Mouse (Mus musculus) left cerebral cortex, postnatal 10 days (tissue): ENCODE measurements at regions not wholly inside any gene's neighbourhood (a gene's known extent, or its start where the extent isn't known, plus 50 kb on each side); places are given as distances from the start of the nearest gene placed in this dataset.
A peak's percentile ranks its signal among the peaks of the same experiment; 100 is the strongest.

Experiments
- DNase-seq, 2 experiments: peaks; one replicate each; pipeline ENCODE4 v3.0.0; 2021 to 2022; ENCODE audit warnings: low spot score in 2 of 2, mixed read lengths in 1 of 2; ENCODE audit errors: extremely low spot score in 1 of 2
- intact Hi-C: fragments of 180-260 bp; cut with DNase I; formaldehyde crosslinking; loops from one replicate; pipeline ENCODE4 v1.15.1; 2025

DNA sequence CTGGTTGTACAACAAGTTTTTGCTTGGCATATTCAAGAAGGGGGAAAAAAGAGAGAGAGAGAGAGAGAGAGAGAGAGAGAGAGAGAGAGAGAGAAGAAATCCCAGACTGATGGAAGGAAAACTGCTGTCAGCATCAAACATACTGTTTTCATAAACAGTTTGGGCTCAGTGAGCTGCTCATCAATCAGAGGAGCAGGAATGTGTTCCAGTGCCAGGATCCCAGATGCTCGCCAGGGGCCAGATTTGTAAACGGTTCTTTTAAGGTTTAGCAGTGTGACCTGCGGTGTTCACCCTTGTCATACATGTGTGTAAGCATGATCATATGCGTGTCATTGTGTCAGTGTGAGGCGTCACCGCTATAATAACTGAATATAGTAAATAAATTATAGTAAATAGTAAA is 320.5 kb downstream of the Slc4a3 start:
- intact Hi-C loops, result loop anchor here (10.0 kb wide), 1 partner anchor 202 kb away; no protein-coding TSS in a partner anchor
- no peak for DNase-seq

DNA sequence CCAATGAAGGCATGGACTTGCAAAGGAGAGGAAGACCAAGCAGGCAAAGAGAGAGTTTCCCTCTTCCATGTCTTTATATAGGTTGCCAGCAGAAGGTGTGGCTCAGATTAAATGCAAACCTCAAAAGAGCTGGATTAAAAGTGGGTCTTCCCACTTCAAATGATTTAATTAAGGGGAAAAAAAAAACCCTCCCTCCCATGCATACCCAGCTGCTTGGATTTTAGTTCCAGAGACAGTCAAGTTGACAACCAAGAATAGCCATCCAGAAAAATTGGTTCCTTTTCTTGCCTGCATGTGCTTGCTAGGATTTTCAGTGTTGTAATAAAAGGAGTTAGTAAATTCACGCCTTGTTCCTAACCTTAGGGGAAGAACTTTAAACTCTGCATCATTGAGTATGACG is 323.3 kb downstream of the Slc4a3 start:
- intact Hi-C loops, result loop anchor here (10.0 kb wide), 1 partner anchor 205 kb away; no protein-coding TSS in a partner anchor
- DNase-seq, result peak in 1 of 2 experiments; percentile 17

DNA sequence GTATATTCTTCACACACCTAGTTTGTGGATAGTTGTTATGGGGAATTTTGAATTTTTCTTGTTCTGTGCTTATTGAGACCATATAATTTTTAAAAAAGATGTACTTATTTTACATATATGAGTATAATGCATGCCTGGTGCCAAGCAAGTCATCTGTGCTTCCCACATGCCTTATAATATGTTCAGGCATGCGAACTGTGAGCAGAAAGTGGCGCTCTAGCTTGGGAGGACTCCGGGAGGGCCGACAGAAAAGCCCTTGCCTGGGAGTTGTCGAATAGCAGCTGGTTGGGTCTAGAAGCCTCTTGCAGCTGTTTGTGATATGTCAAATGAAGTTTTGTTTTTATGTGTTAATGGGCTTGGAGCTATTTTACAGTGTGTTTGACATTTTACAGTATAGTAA is 323.8 kb downstream of the Slc4a3 start:
- no peak for DNase-seq
- intact Hi-C loops, result loop anchor here (10.0 kb wide), 2 partner anchors 125 to 205 kb away; no protein-coding TSS in a partner anchor

DNA sequence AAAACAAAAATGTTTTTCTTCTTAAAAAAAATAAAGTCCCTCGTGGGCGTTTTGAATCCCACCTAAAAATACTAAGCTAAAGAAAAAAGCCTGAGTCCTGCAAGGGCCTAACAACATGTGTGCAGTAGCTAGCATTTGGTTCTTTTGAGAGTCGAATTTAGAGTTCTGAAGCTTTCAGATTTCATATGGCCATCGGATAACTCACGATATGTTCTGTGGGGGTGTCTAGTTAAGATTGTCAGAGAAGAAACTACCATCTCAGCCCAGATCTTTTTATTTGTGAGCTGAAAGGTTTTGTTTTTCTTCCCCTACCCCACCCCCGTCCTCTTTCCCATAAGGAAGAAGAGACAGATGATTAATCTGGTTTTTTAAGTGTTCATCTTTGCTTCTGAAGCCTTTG is 327.8 kb downstream of the Slc4a3 start:
- DNase-seq, result no peak
- intact Hi-C loops, result loop anchor here (10.0 kb wide), 1 partner anchor 121 kb away; no protein-coding TSS in a partner anchor

DNA sequence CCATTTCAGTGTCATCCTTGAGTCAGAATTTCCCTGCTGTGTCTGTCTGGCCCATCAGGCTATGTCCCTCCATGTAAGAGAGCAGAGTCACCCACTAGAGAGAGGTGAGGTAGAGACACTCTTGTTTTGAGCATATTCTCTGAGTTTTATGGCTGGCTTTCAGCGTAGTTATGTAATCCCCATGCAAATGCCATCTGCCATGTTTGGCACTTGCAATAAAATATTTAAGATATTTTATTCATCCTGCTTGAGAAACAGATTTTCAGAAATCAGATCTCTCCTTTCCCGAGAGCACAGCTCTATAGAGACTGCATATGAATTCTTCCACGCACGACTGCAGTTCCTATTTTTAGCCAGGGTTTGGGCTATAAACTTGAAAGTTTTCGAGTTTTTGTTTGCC is 331.1 kb downstream of the Slc4a3 start:
- peak in 1 of 2 experiments; percentile 56 for DNase-seq
- intact Hi-C loops, result loop anchor here (10.0 kb wide), 1 partner anchor 118 kb away; no protein-coding TSS in a partner anchor

DNA sequence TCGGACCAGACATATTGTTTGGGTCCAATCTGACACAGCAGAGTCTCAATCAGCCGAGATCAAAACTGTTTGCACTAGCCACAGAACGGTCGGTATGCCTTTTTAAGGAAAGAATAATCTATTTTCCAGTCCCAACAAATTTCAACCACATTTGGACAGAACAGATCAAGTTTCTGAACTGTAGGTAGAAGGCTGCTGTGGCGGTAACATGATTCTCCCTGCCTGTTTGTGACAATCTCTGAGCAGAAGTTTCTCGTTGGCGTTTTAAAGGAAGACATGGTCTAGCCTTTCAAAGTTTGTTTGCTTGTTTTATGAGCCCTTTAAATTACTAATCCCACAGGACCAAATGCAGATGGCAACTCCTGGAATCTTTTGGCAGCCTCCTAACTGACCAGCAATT is 339.6 kb downstream of the Slc4a3 start:
- no peak for DNase-seq
- intact Hi-C loops, result no loop called here

DNA sequence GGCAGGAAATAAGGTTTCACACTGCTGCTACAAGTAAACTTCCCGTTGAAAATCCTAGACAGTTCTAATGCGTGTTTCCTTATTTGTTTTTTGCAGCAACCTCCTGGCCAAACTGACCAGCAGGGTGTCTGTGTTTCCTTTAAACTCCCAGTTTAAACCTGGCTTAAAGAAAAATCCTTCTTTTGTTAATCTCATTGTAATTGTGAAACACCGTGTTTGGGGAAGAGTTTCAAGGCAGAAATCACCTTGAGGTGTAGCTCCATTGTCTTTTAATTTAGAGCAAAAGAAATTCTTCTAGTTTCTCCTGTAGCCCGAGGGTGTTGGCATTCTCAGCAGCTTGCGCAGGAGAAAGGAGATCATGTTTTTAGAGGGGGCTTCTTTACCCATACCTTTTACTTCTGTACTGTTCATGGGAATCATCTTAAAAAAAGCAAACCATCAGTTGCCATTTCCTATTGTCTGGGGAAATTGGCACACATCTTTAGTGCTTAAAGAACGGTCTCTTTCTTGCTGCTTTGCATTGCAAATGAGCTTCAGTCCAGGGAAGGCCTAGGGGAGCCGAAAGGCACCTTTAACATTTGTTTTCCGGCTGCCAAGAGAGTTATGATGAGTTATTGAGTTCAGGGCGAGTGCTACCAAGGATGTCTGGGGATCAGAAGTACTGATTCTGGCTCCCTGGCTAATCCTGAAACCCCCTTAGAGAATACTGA is 342.6 kb downstream of the Slc4a3 start:
- no peak for DNase-seq
- intact Hi-C loops, result no loop called here

DNA sequence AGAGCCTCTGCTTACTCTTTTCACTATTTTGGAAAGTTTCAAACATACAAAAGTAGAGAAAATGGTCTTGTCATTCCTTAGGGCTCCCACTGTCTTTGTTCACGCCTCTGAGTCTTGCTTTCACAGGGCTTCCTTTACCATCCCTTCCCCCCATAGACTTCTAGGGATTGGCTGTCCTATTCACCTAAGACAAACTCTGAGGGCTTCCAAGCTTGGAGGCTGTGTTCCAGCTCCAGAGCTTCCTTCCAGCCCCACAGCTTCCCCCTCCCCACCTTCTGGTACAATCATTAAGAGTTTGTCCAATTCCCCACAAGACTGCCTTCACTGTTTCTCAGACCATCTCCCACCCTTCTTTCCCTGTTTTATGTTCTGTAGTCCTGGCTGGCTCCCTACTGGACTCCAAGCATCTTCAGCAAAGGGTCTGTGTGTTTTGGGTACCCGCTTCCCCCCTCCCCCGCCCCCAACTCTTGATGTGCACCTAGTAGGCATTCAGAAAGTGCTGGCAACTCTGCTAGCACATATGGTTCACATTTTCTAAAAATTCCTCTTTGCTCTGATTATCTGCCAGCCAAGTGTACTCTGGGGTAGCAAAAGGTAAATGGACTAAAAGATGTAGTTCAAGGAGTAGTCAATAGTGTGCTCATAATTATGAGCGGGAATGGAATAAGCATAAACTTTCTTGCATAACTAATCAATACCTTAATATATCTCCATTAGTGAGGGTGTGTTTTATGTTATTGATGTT is 344.0 kb downstream of the Slc4a3 start:
- no peak for DNase-seq
- intact Hi-C loops, result no loop called here

DNA sequence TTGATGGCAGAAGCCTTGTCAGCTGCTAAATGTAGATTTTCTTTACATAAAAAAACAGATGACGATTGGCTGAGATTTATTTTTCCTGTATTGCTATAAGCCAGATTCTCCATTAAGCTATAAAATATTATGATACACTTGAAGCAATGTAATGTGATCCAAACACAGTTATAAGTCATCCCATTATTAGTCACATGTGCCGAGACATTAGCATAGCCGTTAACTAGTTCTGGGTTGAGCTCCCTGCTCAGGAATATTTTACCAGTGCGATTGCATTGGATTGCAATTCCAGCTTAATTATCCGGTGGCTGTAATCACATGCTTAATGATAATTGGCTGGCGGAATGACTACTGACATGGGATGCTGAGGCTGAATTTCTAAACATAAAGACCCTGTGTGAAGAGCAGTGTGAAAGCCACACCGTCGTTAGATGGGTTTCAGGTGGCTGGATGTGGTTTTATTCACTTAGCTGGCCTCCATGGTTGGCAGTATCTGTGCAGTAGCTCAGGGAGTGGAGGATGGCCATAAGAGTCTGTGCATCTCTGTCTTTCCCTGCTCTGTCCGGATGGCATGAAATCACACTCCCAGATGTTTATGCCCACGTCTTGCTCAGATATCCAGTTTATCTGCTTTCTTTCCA is 344.7 kb downstream of the Slc4a3 start:
- intact Hi-C loops, result no loop called here
- no peak for DNase-seq

DNA sequence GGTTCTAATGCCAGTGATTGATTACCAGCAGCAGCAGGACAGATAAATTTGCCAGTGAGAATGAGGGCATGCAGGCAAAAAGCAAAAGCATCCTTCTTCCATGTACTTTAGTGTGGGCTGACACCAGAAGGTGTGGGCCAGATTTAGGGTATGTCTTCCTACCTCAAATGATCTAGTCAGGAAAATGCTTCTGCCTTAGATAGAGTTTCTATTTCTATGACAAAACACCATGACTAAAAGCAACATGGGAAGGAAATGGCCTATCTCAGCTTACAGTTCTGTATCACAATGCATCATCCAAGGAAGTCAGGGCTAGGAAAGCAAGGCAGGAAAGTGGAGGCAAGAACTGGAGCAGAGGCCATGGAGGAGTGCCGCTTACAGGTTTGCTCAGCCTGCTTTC is 349.5 kb downstream of the Slc4a3 start:
- no peak for DNase-seq
- intact Hi-C loops, result no loop called here

DNA sequence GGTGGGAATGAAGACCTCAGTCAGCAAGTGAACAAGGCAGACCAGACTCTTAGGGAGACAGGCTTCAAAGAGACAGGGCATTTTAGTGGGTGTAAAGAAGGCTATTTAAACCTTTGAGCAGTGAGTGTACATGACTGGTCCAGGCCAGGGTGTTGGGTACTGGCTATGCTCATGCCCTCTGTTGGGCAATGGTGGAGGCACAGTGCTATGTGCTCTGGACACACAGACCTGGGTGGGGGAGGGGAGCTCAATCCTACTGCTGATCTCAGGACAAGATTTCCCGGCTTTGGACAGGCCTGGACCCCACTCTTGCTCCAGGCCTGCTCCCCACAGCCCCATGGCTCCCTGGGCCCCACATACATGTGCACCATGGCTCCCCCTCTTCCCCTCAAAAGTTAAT is 355.1 kb downstream of the Slc4a3 start:
- DNase-seq, result peak in 1 of 2 experiments; percentile 24
- intact Hi-C loops, result no loop called here

DNA sequence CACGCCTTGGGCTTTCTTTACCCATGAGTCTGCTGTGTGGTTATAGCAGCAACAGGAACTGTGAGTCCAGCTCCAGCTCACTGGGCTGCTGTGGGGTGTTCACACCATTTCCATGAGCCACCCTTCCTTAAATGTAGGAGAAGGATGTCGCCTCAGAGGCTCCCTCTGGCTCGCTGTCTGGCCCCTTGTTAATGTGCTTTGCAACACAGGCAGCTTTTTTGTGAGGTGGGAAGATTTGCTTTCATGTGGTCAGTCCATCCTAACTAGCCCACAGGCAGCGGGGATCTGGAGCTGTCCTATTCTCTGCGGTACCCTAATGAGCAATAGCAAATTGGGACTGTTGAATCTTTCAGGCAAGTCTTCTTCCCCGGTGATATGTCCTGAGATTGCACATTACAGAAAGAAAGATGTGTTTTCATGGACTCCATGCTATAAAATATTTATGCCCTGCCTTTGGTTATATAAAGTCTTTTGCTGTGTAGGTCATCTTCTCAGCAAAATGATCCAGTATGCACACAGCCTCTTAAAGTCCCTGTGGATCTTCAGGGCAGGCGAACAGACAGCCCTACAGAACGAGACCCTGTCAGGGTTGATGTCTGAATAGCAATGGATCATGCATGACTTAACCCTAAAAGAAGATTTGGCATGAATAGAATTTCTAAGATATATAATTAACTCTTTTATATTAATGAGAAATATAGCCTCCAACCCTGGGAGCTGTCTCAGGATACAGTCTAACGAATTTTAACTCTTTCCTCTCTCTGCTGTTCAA is 359.8 kb downstream of the Slc4a3 start:
- intact Hi-C loops, result no loop called here
- no peak for DNase-seq

DNA sequence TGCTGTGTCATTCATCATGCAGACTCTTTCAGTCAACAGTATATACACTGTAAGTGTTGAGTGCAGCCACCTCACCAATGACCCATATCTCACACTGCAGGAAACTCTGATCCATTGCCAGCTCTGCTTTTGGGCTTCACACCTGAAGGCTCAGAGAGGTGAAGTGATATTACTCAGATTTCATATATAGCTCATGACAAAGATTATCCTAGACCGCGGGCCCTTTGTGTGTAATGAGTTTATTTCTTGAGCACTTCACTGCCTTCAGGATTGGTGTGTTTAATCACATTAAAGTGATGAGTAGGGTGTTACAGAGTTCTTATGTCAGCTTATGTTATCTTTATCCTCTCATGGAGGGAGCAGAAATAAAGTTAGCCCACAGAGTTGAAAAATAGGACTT is 369.2 kb downstream of the Slc4a3 start:
- intact Hi-C loops, result no loop called here
- DNase-seq, result no peak

DNA sequence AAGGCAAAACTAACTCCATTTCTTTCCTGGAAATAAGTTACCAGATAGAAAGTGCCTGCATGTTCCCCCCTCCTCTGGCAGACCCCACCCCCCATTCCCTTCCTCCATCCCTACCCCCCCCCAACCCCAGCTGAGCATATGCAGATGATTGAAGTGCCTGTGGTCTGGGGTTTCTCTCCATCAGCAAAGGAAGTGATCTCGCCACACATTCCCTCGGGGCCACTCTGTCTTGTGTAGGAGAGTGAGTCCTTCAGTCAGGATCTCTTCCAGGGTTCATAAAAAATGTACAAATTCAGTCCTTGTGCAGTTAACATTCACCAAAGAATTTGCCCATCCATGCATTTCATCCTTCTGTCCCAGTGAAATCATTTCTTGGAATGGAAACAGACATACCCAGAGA is 370.1 kb downstream of the Slc4a3 start:
- intact Hi-C loops, result no loop called here
- DNase-seq, result no peak

DNA sequence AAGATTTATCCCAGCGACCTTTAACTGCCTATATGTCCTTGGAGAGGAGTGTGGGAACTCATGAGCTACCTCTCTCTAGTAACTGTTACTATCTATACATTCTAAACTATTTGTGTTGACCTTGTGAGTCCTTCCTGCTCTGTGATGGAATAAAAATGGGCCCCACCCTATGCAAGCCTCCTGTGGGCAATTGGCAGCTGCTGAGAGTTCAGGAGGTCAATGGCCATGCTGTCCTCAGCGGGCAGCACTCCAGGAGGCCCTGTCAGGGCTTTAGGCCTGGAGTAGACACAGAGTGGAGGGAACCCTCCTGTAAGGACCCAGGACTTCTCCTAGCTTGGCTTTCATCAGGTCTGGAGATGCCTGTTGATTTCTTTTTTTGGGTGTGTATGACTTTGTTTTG is 373.1 kb downstream of the Slc4a3 start:
- intact Hi-C loops, result no loop called here
- DNase-seq, result no peak

DNA sequence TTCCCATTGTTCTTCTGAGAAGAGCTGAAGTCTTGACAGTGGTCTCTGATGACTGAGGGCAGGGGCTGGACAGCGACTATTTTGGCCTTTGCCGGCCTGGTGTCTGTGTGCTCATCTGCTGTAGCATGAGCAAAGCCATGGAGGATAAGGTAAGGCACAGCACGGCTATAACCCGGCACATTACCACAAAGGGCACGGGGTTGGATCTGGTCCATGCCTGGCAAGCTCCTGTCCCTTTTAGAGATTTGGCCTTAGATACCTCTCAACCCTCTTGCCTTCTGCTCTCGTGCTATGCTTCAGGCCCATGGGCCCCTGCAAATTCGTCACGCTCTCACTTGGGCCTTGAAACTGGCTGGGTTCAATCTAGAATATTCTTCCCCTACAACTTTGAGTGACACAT is 379.0 kb downstream of the Slc4a3 start:
- DNase-seq, result no peak
- intact Hi-C loops, result loop anchor here (5.0 to 10.0 kb wide), 2 partner anchors 270 to 1592 kb away; partner anchors contain the start of gene Epha4

DNA sequence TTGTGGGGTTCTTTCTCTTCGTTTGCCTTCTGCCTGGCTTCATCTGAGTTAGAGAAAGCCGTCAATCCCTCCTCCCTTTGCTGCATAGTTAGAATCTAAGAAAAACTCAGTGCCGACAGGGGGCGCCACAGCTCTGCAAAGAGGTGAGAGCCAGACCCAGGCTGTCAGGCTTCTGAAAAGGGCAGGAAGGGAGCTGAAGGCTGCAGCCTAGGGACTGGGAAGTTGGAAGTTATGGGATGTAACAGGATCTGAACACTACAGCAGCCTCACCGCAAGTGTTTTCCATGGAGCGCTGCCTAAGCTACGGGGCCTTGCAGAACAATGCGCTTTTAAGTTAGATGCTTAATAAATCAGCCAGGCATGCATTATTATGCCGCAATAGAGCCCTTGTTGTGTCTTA is 379.7 kb downstream of the Slc4a3 start:
- intact Hi-C loops, result loop anchor here (5.0 to 10.0 kb wide), 2 partner anchors 271 to 1591 kb away; partner anchors contain the start of gene Epha4
- peak; percentile 92 to 94 for DNase-seq

DNA sequence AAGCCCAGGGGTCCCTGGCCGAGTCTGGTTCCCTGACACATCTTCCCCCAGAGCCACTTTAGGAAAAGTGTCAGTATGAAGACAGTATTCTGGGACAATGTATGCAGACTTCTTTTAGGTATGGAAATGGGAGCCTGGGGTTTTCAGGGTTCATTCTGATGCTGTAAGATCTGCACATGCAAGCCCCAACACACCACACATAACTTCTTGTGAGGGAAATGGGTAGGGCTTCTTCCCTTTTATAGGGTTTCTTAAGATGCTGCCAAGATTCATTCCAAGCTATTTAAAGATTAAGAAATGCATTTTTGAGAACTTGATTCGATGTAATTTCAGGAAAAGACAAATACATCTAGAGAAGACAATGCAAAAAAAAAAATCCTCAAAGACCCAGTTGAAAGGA is 385.8 kb downstream of the Slc4a3 start:
- intact Hi-C loops, result loop anchor here (10.0 kb wide), 1 partner anchor 553 kb away; no protein-coding TSS in a partner anchor
- DNase-seq, result peak in 1 of 2 experiments; percentile 11

DNA sequence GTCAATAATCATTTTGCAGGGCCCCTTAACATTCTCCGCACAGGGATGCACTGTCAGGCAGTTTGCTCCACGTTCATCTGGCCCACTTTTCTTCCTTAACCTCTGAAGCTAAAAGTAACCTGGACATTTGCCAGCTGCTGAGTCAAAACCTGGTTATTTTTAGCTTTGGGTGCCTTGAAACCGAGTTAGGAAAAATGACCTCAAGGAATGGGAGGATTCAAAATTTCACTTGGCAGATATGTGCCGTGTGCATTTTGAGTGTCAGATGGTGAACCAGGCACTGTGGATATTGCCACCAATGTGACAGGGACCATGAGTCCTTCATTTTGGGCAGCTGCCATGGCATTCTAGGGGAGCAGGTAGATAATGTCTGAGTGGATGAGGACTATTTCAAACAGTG is 387.8 kb downstream of the Slc4a3 start:
- intact Hi-C loops, result loop anchor here (10.0 kb wide), 1 partner anchor 551 kb away; no protein-coding TSS in a partner anchor
- DNase-seq, result peak in 1 of 2 experiments; percentile 40
